Mouse (Mus musculus) embryo, embryonic 11.5 days (tissue): ENCODE measurements around the gene Slc12a4.

Experiments
- DNase-seq: peaks from one replicate; pipeline ENCODE4 v3.0.0-alpha.2; 2012; ENCODE audit warnings: low read depth, low spot score

Gene Slc12a4

GRCm38 (mm10) chr8:105969367-105969766 lies 3.5 kb upstream of the Slc12a4 start:
- DNase-seq, result no peak

GRCm38 (mm10) chr8:105966692-105967311 lies 905 bp upstream of the Slc12a4 start:
- DNase-seq, result no peak

GRCm38 (mm10) chr8:105965266-105965904 lies 512 bp downstream of the Slc12a4 start:
- DNase-seq, result peak; percentile 19

DNA sequence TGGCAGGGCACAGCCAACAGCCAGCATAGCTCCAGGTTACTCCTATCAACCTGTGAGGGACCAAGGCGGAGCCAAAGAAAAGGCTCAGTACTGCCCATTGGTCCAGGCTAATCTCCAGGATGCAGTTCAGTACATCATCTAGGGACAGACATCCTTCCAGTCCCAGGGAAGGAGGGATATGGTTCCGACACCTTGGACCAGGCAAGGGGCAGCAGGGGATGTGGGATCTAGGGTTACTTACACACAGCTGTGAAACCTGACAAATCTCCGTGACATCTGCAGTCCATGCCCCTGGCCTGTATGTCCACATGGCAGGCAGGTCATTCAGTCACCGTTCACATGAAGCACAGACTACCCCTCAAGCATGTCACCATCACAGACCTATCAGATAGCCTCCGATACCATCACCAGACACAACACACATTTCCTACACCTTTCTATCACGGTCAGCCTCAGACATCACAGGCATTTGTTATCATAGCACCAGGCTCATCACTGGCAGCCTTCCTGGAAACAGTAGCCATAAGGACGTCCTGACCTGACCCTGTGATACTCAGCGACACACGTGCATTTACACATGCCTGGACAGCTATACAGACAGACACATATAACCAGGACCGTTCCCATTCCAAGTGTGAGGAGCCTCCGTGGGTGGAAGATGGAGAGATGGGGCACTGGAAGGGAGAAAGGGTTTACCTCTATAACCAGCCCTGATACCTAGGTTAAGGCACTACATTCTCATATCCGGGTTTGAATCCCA lies 1.2 kb downstream of the Slc12a4 start:
- no peak for DNase-seq

DNA sequence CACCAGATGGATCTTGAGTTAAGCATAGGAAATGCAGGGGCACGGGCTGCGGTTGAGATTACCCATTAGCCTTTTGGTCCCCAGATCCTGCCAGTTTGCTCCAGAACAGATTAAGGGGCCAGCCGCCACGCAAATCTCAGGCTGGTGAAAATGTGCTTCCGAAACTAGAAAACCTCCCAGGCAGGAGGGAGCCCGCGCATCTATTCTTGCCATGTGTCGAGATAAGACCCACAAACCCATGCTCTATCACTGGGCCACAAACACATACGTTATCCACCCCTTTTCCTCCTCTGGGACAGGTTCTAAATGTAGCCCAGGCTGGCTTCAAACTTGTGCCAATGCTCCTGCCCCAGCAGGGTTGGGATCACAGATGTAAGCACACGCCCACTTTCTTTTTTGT lies 4.4 kb downstream of the Slc12a4 start:
- DNase-seq, result no peak

DNA sequence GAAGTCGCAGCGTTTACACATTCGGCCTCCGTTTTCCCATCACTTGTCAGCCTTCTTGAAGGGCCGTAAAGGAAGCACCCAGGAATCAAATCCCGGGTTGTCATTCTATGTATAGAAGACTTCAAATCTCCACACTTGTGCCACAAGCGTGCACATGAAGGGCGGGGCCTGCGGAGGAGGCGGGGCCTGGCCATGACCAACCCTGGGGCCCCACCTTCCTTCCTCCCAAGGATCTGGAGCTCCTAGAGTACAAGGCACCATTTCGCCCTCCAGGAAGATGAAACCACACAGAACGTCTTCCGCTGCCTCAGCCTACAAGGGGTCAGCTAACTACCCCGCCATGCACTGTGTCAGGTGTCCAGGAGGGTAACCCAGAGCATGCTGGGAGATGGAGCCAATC lies 4.8 kb downstream of the Slc12a4 start:
- no peak for DNase-seq

DNA sequence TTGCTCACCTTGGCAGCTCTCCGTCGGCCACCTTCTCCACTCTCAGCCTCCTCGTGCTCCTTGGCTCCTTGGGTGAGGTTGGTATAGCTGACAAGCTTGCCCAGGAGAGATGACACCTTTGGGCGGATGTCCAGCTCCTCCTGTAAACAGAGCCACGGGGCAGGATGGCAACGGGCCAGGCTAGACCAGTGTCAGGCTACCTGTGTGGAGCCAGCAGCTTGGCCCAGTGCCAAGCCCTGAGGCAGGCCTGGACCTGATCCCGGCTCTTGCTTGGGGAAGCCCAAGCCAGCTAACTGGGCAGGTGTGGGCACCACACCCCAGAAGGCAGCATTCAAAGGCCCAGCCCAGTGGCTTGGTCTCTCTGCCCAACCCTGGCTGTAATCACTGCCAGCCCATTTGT lies 6.5 kb downstream of the Slc12a4 start:
- DNase-seq, result no peak

DNA sequence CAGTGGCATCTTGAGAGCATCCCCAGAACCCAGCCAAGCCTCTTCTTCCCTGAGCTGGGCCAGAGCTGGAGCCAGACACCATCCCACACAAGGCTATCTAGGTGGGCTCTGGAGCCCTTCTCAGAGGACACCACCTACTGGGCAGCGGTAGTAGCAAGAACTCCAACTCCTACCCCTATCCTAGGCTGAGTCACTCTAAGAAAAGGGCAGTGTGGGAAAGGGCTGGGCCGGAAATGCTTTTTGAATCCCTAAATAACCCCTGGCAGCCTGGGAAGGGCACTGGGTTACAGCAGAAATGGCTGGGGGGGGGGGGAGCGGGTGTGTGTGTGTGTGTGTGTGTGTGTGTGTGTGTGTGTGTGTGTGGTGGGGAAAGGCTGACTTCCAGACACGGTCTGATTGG lies 8.1 kb downstream of the Slc12a4 start:
- DNase-seq, result no peak

GRCm38 (mm10) chr8:105956556-105956955 lies 9.3 kb downstream of the Slc12a4 start:
- no peak for DNase-seq

DNA sequence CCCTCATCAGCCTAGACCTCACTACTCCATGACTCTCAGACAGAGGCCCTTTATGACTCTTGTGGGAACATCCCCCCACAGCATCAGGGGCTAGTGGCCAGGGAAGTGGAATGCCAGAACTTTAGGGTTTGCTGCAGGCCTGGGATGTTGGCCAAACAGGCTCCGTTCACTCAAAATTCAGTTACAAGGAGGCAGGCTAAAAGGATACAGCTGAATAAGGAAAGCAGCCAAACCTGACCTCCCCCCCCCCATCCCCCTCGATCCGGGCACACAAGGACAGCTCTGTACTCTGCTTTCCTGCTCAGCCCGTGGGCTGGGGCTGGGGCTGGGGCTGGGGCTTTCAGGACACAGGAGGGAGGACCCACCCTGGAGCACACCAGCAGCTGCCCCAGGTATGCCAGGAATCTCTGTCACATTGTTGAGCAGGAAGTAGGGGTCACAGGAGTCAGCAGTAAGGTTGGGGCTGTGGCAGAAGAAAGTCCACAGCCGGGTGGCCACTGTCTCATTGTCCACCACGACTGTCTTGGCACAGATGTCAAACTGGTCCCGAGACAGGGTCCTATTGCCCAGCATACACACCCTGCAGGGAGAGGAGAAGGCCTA lies 14.7 kb downstream of the Slc12a4 start:
- DNase-seq, result no peak

GRCm38 (mm10) chr8:105949350-105949749 lies 16.5 kb downstream of the Slc12a4 start:
- DNase-seq, result no peak

- DNase-seq, result no peak
Measured at GRCm38 (mm10) chr8:105943321-105943739, 22.6 kb downstream of the Slc12a4 start, which contains the start of gene Lcat. Gene Lcat, minus strand, starts transcription at chr8:105943382.

DNA sequence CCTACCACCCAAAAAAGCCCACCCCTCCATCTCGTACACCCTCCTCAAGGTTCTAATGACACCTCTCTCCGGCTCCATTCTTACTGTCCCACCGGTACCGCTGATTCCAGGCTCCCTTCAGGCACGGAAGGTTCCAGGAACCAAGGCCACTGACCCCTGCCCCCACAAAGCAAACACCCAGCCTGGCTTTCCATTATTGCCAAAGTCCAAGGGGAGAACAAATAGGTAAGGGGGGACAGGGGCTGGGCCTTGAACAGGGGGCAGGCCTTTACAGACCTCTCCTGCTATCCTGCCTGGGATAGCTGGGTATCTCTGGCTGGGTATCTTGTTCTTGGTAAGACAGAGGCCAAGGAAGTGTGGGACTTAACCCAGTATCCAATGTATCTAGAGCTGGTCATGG lies 23.4 kb downstream of the Slc12a4 start:
- no peak for DNase-seq

DNA sequence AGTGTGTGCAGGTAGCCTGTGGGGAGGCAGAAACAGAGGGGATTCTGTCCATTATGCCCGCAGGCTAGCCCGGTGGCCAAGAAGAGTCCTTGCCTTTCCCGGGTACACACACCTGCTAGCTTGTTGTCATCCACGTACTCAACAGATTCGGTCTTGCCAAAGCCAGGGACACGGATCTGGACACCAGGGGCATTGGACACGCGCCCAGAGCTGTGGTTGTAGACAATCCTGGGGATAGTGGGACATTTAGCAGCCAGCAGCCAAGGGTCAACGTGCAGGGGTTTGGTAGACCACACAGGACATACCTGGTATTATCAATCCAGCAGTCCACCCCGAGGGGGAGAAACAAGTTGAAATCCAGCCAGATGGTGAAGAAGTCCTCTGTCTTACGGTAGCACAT lies 23.9 kb downstream of the Slc12a4 start:
- no peak for DNase-seq

DNA sequence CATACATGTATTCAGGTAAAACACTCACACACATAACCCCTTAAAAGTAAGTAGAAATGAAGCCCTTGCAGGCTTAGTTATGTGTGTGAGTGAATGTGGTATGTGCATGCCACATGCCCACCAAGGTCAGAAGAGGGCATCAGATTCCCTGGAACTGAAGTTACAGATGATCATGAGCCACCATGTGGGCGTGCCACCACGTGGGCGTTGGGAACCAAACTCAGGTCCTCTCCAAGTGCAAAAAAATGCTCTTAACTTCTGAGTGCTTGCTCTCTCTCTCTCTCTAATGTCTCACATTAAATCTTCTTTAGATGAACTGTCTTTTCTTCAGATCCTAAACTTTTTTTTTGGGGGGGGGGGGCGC lies 27.6 kb downstream of the Slc12a4 start, which contains the start of gene Psmb10:
Gene Psmb10, minus strand, starts transcription at position 139 of the 364 bp plus-strand sequence.
- no peak for DNase-seq

DNA sequence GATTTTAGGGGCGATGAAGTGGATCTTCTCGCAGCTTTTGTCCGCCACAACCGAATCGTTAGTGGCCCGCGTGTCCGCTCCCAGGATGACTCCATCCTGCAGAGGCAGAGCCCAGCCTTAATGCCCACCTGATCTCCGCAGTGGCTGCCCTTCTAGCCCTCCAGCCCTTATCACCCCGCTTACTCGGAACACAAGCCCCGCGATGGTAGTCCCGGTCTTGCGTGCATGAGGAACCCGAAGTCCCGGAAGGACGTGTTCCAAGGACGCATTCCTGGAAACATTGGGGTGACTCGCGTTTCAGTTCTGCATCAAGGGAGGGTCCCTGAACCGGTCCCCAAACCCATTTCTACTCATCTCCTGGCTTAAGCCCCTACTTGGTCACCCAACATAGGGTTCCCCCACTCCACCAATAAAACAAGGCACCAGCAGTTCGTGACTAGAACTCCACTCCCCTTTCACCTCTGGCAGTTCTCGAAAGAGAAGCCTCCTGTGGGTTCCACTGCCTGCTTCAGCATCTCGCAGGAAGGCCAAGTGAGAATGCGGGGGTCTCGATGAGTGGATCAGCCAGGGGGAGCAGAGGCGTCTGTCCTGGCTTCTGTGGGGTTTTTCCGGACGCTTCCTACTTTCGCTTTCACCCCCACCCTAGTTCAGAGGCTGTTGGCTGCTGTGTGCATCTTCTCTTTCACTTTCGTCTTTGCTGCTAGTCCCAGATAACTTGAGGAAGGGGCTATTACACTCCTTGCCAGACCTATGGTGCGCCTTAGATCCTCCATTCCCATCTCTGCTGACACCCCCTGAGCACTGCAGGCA lies 28.2 kb downstream of the Slc12a4 start:
- DNase-seq, result no peak

GRCm38 (mm10) chr8:105936866-105937475 lies 28.9 kb downstream of the Slc12a4 start:
- DNase-seq, result peak; percentile 84

DNA sequence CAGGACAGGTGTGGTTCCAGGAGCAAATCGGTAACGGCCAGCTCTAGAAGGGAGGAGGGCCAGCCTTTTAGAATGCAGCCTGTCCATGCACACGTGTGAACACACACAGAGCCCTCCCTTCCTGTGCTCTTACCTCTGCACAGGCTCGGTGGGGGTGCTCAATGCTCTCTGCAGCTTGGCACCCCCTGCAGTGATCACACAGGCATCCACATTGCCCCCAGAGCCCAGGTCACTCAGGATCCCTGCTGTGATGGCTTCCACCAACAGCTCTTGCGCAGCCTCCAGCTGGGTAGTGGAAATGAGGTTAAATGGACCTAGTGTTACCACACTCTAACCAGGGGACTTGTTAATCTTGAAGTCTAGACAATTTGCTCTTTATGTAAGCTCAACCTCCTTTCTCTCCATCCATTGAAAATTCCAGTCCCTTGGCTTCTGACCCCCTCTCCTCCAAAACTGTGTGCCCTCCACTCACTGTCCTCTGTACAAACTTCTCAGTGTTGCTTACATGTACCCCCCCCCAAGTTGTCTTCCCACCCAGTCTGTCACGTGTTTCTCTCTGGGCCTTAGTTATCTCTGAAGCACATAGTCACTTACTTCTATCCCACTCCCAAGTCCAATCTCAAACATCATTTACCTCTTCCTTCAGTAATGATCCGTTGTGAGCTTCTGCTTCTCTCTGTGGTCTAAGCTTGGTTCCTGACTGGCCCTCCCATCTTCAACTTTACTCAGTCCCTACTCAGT lies 29.9 kb downstream of the Slc12a4 start:
- DNase-seq, result no peak

DNA sequence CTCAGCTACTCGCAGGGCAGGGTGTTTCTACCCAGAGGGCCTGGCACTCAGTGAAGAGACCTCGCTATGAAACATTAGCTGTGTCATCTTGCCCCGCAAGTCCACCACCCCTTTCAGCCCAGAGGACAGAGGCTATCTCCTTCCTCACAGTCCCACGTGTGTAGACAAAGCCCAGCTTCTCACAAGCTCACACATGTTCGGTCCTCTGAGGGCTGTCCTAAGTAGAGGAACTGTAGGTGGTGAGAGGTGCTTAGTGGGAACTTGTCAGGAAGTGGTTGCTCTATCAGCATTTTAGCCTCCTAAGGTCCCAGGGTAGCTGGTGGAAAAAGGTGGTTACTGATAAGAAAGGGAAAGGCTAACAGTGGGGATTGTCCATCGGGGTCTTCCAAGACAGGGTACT lies 30.8 kb downstream of the Slc12a4 start:
- no peak for DNase-seq

GRCm38 (mm10) chr8:105933762-105934161 lies 32.1 kb downstream of the Slc12a4 start, which contains the start of gene Ctrl:
Gene Ctrl, minus strand, starts transcription at chr8:105933862.
- DNase-seq, result no peak
